Mouse (Mus musculus): ENCODE results near the gene Sds. TPM values are rescaled to one million over a fixed set of nuclear protein-coding genes. Genes with fewer than 3 reads are reported as not detected.

Sds gene
- total RNA-seq, 2 experiments from 2014 or later, result not detected

DNA sequence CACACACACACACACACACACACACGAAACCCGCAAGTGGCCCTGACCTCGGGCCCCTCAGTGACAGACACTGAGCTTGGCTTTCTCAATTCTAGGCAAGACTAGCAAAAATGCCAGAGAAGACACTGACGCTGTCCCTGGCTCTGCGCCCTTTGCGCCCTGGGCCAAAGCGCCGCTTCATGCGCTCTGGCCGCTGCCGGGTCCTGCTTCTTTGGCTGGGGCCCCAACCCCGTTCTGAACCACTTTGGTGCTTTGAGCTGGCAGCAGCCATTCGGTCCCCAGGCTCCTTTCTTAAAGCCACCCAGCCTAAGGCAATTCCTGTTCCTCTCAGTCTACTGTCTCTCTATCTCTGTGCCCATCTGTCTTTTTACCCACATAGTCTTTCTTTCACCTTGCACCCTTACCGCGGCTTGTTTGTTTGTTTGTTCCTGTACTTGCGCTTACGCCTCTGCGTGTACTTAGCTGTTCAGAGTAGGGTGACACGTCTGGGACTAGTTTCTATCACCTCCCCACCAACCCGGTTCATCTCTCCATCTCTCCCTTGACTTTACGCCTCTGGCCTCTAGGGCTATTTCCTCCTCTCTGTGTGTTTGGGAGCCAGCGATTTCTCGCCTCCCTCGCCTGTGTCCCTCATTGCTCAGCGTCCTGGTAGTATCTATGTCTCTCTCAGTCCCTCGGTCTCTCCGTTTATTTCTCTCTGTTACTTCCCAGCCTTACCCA lies 37.2 kb upstream of the Sds start:
- no peak for ATAC-seq (replicated peaks; ENCODE audit: low FRiP score, low TSS enrichment, poor library complexity, severe bottlenecking)

DNA sequence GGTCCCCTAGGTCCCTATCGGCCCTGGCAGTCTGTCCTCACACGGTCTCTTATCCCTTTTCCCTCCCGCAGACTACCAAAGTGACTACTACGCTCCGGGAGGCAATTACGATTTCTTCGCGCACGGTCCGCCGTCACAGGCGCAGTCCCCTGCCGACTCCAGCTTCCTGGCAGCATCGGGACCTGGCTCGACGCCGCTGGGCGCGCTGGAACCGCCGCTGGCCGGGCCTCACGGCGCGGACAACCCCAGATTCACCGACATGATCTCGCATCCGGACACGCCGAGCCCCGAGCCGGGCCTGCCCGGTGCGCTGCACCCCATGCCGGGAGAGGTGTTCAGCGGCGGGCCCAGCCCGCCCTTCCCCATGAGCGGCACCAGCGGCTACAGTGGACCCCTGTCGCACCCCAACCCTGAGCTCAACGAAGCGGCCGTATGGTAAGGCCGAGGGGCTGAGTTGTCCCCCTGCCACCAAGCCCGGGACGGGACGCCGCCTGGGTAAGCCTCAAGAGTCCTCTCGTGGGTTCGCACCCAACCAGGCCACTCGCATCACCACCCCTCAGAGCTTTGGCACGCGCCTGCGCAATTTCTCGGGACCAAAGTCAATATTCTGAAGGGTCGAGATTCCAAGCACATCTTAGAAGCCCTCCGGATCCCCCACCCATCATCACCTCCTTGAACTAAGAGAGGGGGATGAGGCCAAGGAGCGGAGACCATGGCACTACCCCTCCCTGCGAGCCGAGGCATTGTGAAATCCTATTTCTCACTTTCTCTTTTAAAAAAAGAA lies 36.2 kb upstream of the Sds start:
- no peak for ATAC-seq (replicated peaks; ENCODE audit: low FRiP score, low TSS enrichment, poor library complexity, severe bottlenecking)

- ATAC-seq (replicated peaks; ENCODE audit: low FRiP score, low TSS enrichment, poor library complexity, severe bottlenecking), result peak; percentile 63
Measured at GRCm38 (mm10) chr5:120440733-120441132, 35.6 kb upstream of the Sds start.

DNA sequence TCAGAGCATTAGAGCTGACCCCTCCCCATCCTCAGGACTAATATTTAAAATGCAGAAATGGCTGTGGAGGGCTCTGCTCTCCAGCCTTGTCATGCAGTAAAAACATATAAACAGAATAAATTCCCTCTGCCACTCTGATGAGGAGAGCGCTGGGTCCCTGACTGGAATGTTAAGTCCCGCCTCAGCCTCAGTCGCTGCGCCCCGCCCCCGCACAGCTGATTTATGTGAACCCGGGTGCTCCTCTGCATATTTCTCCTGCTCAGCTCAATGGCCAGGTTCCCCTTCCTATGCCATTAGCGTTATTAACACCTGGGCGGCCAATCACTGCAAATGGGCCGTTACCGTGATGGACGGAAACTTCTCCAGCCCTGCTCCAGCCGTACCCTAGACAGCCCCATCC lies 29.0 kb upstream of the Sds start:
- no peak for ATAC-seq (replicated peaks; ENCODE audit: low FRiP score, low TSS enrichment, poor library complexity, severe bottlenecking)

- ATAC-seq (replicated peaks; ENCODE audit: low FRiP score, low TSS enrichment, poor library complexity, severe bottlenecking), result peak; percentile 66
Measured at GRCm38 (mm10) chr5:120454756-120455337, 21.5 kb upstream of the Sds start.

DNA sequence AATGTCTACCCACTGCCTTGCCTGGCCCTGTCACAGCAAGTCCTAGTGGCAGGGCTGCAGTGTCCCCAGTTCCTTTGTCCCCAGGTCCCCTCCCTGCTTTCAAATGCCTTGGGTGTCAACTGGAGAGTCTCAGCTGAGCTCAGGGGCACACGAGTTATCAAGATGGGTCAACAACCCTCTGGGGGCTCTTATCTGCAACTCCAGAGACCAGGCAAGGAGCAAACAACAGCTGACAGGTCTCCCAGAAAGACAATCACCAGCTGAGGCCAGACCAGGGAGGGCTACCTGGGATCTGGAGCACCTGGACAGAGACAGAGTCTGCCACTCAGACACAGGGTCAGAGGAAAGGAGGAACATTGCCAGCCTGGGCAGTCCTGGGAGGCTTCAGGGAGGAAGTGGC lies 20.1 kb upstream of the Sds start:
- ATAC-seq (replicated peaks; ENCODE audit: low FRiP score, low TSS enrichment, poor library complexity, severe bottlenecking), result 0 out of 2 replicates have a peak, but pooled peaks have one; percentile 27

DNA sequence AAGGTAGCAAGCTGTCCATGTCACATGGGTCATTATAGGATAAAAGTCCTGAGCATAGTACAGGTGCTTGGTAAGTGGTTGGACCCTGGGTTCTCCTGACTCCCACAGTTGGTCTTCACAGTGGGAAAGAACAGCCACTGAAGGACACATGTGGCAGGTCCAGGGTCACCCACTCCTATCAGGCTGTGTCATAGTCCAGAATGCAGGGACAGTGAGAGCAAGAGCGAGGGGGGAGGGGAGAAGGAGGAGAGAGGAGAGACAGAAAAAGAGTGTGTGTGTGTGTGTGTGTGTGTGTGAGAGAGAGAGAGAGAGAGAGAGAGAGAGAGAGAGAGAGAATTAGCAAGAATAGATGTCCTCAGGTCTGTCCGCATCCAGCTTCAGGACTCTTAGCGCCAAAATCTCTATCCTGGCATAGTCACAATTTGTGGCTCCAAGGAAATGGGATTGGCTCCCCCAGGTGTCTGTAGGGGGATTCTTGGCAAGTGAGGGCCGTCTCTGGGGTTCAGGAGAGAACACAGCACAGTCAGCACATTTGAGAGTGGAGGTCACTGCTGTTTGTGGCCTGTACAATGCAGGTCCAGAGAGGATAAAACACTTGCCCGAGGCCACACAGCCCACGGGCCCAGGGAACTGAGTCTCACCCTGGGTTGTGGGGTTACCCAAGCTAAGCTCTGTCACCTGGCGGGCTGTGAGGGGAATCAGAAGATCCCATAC lies 19.3 kb upstream of the Sds start:
- ATAC-seq (replicated peaks; ENCODE audit: low FRiP score, low TSS enrichment, poor library complexity, severe bottlenecking), result no peak

- ATAC-seq (replicated peaks; ENCODE audit: low FRiP score, low TSS enrichment, poor library complexity, severe bottlenecking), result no peak
Measured at GRCm38 (mm10) chr5:120457628-120458027, 18.7 kb upstream of the Sds start.

- no peak; the same call in 1 of the 2 replicates for ATAC-seq (replicated peaks; ENCODE audit: low FRiP score, low TSS enrichment, poor library complexity, severe bottlenecking)
Measured at GRCm38 (mm10) chr5:120459133-120459532, 17.2 kb upstream of the Sds start.

GRCm38 (mm10) chr5:120461902-120462301 lies 14.4 kb upstream of the Sds start:
- ATAC-seq (replicated peaks; ENCODE audit: low FRiP score, low TSS enrichment, poor library complexity, severe bottlenecking), result no peak

DNA sequence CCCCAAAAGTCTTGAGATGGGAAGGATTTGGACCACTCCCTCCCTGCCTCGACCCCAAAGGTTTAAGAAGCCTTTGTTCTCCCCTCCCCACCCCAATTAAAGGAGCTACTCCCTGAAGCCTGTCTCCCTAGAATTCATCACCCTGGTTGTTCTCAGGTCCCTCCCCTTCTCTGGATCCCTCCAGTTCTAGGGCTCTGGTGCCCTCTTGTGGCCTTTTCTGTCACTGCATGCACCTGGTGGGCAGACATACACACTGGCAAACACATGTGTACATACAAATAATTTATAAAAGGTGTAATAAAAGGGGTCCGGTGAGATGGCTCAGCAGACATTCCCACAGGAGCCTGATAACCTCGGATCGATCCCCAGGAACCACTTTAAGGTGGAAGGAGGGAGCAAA lies 12.0 kb upstream of the Sds start:
- ATAC-seq (replicated peaks; ENCODE audit: low FRiP score, low TSS enrichment, poor library complexity, severe bottlenecking), result no peak

DNA sequence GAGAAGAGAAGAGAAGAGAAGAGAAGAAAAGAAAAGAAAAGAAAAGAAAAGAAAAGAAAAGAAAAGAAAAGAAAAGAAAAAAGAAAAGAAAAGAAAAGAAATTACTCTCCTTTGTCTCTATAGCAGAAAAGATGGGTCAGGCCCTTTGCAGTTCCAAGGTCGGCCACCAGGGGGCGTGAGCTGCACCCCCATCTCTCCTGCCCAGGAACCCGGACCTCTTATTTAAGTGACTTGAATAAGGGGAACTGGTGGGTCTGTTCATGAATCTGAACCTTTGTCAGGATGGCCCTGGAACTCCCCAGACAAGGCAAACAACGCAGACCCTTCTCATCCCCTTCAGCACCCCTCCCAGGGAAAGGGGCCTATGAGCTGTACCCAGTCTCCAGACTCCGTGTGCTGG lies 11.3 kb upstream of the Sds start:
- no peak for ATAC-seq (replicated peaks; ENCODE audit: low FRiP score, low TSS enrichment, poor library complexity, severe bottlenecking)

DNA sequence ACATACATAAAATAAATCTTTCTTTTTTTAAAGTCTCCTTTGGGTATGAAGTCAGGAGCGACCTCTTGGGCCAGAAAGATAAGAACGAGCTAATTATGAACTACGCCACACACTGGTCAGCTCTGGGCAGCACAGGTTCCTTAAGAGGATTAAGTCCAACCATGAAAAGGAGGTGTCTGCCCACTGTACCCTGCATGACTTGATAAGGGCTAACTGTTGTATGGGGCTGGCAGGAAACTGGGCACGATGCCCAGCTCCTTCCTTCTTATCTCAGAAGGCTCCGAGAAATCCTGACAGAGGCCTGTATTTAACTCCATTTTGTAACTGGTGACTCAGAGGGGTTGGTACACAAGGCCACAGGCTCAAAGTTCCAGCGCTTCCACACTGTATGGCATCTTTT lies 10.5 kb upstream of the Sds start:
- ATAC-seq (replicated peaks; ENCODE audit: low FRiP score, low TSS enrichment, poor library complexity, severe bottlenecking), result peak; percentile 89

GRCm38 (mm10) chr5:120467026-120467425 lies 9.3 kb upstream of the Sds start:
- ATAC-seq (replicated peaks; ENCODE audit: low FRiP score, low TSS enrichment, poor library complexity, severe bottlenecking), result peak; percentile 51

GRCm38 (mm10) chr5:120468336-120468735 lies 8.0 kb upstream of the Sds start:
- no peak for ATAC-seq (replicated peaks; ENCODE audit: low FRiP score, low TSS enrichment, poor library complexity, severe bottlenecking)

DNA sequence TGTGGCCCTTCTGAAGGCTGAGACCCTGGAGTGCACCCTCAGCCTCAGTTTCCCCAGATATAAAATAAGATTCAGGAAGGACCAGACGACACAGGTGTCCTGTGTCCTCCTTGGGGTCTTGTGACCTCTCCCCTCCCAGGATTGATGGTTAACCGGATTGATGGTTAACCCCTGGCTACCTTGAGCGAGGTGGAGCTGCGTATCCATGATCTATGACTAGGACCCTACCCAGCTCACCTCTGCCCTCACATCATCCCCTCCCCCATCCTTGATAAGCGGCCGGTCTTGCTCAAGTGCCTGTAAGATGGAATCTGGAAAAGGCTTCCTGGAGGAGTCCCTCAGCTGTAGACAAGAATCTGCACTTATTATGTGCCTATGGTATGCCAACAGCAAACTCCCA lies 7.5 kb upstream of the Sds start:
- no peak for ATAC-seq (replicated peaks; ENCODE audit: low FRiP score, low TSS enrichment, poor library complexity, severe bottlenecking)

DNA sequence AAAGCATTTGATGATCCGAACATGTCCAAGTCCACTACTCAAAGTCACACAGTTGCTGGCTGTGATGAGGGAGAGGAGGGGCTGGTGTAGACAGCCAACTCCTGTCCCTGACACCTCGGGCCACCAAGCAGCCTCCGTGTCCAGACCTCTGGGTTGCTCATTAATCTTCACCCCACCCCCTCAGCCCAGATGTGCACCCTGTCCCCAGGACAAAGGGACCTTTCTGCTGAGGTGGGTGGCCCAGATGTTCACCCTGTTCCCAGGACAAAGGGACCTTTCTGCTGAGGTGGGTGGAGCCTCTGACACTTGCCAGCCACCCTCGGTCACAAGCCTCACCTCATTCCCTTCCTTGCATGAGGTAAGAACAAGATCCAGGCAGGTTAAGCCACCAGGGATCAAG lies 4.8 kb upstream of the Sds start:
- no peak for ATAC-seq (replicated peaks; ENCODE audit: low FRiP score, low TSS enrichment, poor library complexity, severe bottlenecking)

DNA sequence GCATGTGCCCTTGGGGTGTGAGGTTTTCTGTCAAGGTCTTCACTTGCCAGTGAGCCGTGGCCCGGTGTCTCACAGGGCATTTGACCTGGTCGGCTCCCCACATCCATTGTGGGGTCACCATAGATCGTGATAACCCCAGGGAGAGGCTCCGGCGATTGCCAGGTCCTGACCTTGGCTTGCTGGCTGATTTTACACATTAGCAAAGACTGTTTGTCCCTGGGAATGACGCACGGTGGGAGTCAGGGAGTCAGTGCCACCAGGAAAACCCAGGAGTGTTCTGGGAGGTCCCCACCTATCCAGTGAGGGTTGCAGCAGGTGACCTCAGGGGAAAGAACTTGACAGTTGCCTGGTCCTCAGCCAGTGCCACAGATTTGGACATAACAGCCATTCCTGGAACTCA lies 3.6 kb upstream of the Sds start, which contains the start of gene Sdsl:
TSS of gene Sdsl (minus strand) at position 41 of the 400 bp plus-strand sequence.
- no peak for ATAC-seq (replicated peaks; ENCODE audit: low FRiP score, low TSS enrichment, poor library complexity, severe bottlenecking)

- ATAC-seq (replicated peaks; ENCODE audit: low FRiP score, low TSS enrichment, poor library complexity, severe bottlenecking), result peak; percentile 45
Measured at GRCm38 (mm10) chr5:120473361-120473760, 3.0 kb upstream of the Sds start.

DNA sequence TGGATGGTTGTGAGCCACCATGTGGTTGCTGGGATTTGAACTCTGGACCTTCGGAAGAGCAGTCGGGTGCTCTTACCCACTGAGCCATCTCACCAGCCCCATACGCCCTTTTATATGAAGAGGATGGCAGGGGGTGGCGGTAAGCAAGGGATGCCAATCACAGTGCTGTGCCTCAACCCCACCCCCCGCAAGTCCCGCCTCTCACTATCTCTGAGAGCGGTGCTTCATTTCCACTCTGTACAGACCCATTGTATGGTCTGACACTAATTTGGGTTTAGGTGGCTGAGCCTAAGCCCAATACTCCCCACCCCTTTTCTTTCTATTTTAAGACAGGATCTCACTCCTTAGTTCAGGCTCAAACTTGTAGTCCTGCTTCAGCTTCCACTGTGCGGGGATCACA lies 465 bp upstream of the Sds start:
- ATAC-seq (replicated peaks; ENCODE audit: low FRiP score, low TSS enrichment, poor library complexity, severe bottlenecking), result peak; percentile 48; the same call in 1 of the 2 replicates
